Mouse (Mus musculus): ENCODE measurements at regions not wholly inside any gene's neighbourhood (a gene's known extent, or its start where the extent isn't known, plus 50 kb on each side); places are given as distances from the start of the nearest gene placed in this dataset.

DNA sequence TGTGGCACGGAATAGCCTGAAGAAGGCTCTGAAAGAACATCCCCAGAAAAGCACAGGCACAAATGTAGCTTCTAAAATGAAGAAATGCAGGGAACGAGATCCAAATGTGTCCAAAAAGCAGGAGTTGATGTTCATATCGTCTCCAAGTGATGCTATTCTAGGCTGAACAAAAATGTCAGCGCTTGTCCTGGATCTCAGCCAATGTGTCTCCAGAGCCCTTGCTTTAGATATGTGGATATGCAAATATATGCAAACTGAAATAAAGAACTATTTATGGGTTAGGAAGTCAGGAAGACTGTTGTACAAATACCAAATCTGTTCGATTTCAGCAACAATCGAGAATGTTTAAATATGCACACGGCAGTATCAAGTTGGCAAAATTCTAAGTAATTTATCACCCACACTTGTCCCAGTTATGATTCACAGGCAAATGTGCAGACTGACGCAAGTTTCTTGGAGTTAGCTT, 320.4 kb downstream of the Synb start:
- TF ChIP-seq GATA4 (IDR thresholded peaks at IDR 0.05; ENCODE audit: insufficient replicate concordance, low read length), result no peak

DNA sequence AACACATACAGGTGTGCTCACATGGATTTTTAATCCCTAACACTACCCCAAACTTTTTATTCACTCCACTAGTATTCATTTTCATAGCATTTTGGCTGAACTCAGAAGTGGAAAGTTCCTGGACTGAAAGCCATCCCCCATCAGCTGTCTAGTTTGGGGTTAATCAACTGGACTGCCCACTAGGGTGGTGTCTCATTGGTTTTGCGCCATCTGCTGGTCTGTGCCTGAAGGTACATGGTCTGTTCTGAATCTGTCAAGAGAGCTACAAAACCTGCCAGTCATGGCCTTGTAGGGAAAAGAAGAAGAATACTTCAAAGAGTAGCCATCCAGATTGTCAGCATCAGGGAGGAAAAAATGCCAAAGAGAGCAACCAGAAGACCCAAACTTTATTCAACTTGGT, 327.3 kb downstream of the Synb start:
- TF ChIP-seq GATA4 (IDR thresholded peaks at IDR 0.05; ENCODE audit: insufficient replicate concordance, low read length), result no peak

DNA sequence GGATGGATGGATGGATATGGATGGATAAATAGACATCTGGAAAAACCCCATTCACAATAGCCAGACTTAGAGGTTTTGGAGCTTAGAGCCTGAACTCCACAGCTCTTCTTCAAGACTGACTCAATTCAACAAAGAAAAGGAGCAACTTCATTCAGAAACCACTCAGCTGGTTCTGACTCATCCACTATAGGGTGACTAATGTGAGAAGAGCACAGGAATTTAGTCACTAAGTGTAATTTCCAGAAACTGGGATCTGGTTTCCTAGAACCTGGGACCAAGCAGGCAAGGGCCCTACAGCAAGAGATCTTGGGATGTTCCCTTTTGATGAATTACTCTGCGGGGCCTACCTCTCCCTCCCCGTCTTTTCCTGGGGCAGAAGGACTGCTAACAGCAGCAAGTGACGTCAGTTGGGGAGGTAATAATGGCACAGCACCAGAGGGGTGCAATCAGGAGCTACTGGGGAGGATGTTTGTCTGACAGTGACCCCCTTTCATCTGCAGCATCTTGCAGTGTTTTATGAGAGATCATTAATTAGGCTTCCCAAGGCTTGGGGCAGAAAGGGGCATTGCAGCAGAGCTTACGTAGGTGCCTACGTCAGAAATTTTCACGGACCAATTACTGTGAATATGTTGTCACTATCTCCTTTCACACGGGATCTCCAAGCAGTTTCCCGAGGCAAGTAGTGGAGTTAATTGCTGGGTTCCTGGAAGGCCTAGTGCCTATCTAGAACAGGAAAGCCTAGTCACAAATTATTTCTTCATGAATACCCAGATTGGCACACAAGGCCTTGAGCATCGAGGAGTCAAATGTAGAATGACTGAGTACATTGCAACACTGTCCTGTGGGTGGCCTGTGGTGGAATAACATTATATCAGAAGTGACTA, 339.3 kb downstream of the Synb start:
- no peak for TF ChIP-seq GATA4 (IDR thresholded peaks at IDR 0.05; ENCODE audit: insufficient replicate concordance, low read length)

DNA sequence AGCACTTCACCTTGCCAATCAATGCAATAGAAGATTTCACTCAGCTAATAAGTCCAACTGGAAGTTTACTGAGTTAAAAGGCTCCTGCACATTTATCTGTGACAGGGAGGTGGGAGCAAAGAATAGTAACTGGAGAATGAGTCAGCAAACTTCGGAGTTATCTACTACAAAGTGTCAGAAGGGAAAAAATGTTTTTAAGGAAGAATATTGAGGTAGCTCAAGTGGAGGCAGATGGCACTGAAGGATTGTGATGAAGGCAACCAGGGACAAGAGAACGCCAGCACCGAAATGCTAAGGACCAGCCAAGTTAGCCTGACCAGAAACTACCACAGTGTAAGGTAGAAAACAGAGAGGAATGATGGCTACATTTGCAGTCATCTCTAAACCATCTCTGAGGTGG, 348.2 kb downstream of the Synb start:
- TF ChIP-seq GATA4 (IDR thresholded peaks at IDR 0.05; ENCODE audit: insufficient replicate concordance, low read length), result no peak

DNA sequence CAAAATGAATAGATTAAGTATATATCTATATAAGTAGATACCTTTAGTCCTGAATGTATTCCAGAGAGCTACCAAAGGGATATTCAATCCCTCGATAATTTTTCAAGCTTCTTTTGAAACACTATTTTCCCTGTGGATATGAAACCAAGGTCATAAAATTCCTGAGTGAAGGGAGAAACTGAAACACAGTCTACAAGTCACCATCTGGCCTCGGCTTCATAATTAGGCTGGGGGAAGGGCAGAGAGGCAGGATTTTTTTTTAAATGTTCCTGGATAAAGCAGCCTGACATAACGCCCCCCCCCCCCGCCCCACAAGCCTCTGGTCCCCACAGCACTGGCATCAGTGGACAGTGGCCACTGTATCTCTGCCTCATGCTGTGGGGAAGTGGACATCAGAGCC, 348.7 kb downstream of the Synb start:
- no peak for TF ChIP-seq GATA4 (IDR thresholded peaks at IDR 0.05; ENCODE audit: insufficient replicate concordance, low read length)

DNA sequence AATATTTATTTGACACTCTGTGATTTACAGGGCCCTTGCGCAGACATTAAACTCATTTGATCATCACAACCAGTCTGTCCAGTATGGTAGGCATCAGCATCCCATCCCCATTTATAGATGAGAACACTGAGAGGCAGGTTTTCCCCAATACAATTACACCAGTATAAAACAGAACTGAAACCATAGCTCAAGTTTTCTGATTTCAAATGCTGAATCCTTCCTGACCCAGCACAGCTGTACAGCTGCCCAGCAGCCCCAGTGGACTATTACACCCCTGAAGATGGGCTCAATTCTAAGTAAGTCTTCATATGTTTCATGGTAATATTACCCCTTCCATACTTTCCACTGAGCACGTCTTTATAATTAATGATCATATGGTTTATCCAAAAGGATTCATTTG, 352.3 kb downstream of the Synb start:
- no peak for TF ChIP-seq GATA4 (IDR thresholded peaks at IDR 0.05; ENCODE audit: insufficient replicate concordance, low read length)

DNA sequence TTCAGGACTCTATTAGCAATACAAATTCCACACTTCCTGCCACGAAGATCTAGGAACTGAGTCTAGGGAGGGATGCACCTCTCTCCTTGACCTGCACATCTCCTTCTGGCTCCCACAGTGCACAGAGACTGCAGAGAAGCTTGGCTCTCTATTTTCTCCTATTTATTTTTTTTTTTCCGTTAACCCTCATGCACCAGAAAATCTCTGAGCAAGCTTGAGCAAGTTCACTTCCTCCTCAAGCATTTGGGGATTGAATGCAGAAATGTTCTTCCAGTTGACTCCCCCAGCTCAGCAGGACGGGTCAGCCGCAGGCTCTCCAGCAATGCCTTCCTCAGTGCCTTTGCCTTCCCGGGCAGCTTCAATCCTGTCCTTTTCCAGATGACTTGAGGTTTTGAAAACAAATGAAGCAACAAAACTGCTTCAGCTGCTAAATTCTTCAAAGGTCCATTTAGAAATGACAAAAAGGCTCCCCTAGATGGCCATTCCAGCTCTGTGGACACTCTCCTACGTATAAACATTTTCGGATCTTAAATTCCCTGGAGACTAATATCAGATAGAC, 352.9 kb downstream of the Synb start:
- no peak for TF ChIP-seq GATA4 (IDR thresholded peaks at IDR 0.05; ENCODE audit: insufficient replicate concordance, low read length)

DNA sequence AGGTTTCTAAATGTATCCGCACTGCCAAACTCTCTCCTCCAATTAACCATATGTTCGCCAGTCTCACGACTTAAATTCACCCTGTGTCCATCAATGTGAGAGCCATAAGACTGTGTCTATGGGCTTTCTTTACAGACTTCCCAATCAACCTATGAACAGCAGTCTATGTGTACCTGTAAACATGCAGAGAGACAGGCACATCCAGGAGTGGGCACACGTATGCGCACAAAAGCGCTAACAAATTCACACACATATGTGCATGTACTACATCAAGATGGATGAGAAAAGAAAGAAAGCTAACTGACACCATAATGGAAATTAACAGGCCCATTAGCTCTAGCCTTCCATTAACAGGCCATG, 358.8 kb downstream of the Synb start:
- TF ChIP-seq GATA4 (IDR thresholded peaks at IDR 0.05; ENCODE audit: insufficient replicate concordance, low read length), result no peak

DNA sequence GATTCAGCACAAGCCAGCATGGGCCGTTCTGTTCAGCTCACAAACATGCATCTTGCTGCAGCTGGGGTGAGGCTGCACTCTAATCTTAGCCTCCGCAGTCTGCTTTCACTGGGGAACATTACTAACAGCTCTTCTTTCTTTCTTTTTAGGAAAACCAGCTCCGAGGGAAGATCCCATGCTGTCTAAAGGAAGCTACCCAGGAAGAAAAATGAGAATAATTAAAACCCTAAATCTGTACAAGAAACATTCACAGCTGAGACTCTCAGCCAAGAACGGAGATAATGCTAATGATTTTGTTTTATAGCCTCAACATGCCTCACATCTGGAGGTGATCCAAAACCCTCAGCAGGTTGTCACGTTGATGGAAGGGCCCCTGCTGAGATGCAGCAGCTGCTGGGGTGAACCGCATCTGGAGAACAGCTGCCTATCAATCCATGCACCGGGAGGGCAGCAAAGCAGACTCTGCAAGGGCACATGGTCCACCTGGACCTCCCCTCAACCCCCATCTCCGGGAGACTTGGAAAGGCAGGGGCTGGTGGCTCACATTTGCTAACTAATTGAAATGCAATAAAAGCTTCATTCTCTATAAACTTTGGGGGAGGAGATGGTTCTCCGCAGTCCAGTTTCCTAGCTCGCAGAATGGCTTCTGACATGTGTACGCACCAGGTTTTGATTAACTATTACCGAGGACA, 359.3 kb downstream of the Synb start:
- no peak for TF ChIP-seq GATA4 (IDR thresholded peaks at IDR 0.05; ENCODE audit: insufficient replicate concordance, low read length)

DNA sequence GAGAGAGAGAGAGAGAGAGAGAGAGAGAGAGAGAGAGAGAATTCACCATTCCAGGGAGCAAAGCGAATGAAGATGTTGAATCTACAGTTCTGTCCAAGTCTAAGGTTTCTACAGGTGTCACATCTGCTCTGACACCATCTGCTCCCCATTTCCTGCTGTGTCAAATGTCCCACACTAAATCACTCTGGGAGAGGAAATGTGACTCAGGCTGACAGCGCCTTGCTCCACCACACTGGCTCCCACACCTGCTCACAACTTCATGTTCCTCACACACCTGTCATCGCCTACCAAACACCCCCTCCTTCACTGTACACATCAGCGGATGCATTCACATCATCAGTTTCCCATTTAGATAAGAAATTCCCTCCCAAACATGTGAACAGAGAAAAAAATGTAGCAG, 366.3 kb downstream of the Synb start:
- TF ChIP-seq GATA4 (IDR thresholded peaks at IDR 0.05; ENCODE audit: insufficient replicate concordance, low read length), result no peak

DNA sequence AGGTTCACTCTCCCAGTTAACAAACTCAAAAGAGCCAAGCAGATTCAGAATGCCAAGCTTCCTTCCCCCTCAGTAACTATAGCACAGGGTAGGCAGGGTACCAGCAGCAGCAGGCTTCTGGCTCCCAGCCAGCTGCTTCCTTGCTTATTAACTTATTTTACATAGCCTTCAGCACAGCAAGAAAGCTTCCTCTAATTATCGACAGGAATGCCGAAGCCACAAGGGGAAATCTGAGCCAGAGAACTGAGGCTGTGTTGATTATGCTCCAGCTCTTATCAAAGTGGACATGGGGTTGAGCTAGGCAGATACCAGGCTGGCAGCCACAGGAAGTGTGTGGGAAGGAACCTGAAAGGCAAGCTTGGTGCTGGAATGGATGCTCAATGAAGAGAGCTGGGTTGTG, 371.0 kb downstream of the Synb start:
- TF ChIP-seq GATA4 (IDR thresholded peaks at IDR 0.05; ENCODE audit: insufficient replicate concordance, low read length), result no peak

DNA sequence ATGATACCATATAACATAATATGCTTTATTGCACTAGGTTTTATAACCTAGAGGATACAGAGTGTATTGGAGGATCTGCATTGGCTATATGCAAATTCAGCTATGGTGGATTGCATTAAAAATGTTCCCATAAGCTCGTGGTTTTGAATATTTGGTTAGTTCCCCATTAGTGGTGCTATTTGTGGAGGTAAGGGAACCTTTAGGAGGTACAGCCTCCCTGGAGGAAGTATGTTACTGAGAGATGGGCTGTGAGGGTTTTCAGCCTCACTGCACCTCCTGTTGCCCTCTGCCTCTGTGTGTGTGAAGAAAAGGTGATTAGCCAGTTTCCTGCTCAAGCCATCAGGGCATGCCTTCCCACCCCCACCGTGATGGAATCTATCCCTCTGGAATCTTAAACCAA, 372.1 kb downstream of the Synb start:
- TF ChIP-seq GATA4 (IDR thresholded peaks at IDR 0.05; ENCODE audit: insufficient replicate concordance, low read length), result no peak

DNA sequence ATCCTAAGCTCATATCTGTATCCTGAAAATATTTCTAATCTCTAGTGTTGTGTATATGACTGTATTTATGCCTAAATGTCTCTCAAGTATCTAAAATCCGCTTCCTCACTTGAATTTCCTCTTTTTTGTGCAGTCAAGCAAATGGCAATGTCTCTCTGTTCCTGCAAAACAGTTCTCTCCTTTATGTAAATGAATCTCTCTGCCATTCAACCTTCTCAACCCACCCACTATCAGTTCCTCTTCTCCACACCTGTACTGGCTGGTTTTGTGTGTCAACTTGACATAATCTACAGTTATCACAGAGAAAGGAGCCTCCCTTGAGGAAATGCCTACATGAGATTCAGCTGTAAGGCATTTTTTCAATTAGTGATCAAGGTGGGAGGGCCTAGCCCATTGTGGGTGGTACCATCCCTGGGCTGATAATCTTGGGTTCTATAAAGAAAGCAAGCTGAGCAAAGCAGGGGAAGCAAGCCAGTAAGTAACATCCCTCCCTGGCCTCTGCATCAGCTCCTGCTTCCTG, 375.5 kb downstream of the Synb start:
- no peak for TF ChIP-seq GATA4 (IDR thresholded peaks at IDR 0.05; ENCODE audit: insufficient replicate concordance, low read length)

DNA sequence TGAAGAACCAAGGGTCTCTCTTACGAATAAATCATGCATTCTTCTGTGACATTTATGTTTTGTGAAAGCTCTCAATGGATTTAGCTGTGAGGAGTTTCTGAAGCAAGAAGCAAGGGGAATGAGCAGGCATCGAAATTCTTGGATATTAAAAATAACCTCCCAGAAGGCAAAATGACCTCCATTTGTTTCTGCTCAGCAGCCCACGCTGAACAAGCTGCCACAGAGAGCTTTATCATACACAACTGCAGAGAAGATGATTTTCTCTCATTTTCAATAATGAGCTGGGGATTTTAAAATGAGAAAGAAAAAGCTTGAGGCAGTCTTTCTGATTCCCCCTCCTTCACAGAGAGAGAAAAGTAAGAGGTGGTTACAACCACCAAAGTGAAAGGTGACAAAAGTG, 394.2 kb downstream of the Synb start:
- no peak for TF ChIP-seq GATA4 (IDR thresholded peaks at IDR 0.05; ENCODE audit: insufficient replicate concordance, low read length)

DNA sequence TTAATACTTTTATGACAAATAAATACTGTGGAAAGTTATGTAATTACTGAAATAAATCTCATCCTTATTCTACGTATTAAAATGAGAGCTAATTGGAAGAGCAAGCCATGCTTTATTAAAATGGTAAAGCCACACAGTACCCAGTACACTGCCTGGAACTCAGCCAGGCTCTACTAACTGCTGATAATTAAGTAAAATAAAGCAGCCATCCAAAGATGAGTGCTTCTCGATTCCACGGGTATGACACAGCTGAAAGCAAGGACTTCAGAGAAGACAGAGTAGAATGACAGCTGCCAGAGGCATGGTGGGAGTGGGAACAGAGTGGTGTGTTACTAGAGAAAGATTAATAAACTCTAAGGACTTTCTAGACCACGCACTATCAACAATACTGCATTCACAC, 416.9 kb downstream of the Synb start:
- no peak for TF ChIP-seq GATA4 (IDR thresholded peaks at IDR 0.05; ENCODE audit: insufficient replicate concordance, low read length)

DNA sequence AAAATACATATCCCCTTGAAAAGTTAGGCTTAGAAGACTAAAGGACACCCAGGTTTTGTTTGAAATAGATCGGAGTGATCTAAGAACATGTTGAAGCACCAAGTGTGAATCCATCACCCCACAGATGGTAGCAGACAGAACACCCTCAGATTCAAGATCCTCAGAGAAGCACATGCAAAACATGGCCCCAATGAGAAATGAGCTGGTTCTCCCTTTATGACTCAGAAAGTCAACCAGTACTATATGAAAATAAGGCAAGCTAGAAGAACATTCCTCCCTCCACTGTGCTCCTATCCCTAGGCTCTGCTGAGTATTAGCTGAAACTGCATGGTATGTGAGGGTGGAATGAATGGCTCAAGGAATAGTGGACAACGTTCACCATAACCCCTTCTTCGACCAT, 433.0 kb downstream of the Synb start:
- no peak for TF ChIP-seq GATA4 (IDR thresholded peaks at IDR 0.05; ENCODE audit: insufficient replicate concordance, low read length)
